Mouse (Mus musculus): ENCODE results near the gene Shroom2.

DNA sequence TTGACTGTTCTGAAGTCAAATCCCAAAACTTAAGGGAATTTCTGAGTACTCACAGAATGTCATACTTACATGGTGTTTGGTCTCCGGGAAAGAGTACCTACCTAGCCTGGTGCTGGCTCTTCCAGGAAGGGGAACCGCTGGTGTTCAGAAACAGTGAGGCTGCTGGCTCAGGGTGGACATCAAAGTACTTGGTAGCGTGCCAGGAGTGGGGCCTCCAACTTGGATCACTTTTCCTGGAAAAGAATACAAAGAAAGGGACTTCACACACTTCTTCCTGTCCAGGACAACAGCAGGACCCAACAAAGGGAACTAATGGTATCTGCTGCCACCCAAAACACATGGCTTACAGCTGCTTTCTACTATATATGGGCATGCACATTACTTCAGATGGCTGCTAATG, 95.8 kb downstream of the Shroom2 start:
- TF ChIP-seq CTCF (IDR thresholded peaks at IDR 0.05; ENCODE audit: insufficient read depth, low read length): no peak
- TF ChIP-seq POLR2A (IDR thresholded peaks at IDR 0.05; ENCODE audit: borderline replicate concordance, extremely low read depth, low read depth, low read length): no peak

Data from lung, adult 2 months (tissue).